Mouse (Mus musculus): ENCODE measurements around the gene Iqschfp.

- TF ChIP-seq CTCF (IDR thresholded peaks at IDR 0.05; ENCODE audit: insufficient read depth, low read depth, low read length) (no peak), POLR2A (IDR thresholded peaks at IDR 0.05; ENCODE audit: insufficient read depth, low read depth, low read length) (no peak)
These were observed 768.5 kb downstream of the Iqschfp start for GRCm38 (mm10) chr3:68660538-68660937.
